Mouse (Mus musculus) ES-Bruce4 (cell line): ENCODE data around the gene Urgcp. TPM values are rescaled to one million over a fixed set of nuclear protein-coding genes. Genes with fewer than 3 reads are reported as not detected.

Experiments
- H3K27ac ChIP-seq: 2 replicates; pipeline ENCODE4 v1.5.1; 2012; ENCODE audit warnings: low read length, inconsistent platforms; ENCODE audit not compliant: insufficient read depth
- H3K27me3 ChIP-seq: 2 replicates; pipeline ENCODE4 v1.6.1; 2012; ENCODE audit warnings: mild to moderate bottlenecking, low read length, inconsistent platforms; ENCODE audit not compliant: control insufficient read depth, poor library complexity, insufficient read depth, severe bottlenecking
- H3K36me3 ChIP-seq: 2 replicates; pipeline ENCODE4 v1.6.1; 2012; ENCODE audit warnings: inconsistent platforms, mild to moderate bottlenecking, low read length, moderate library complexity; ENCODE audit not compliant: control insufficient read depth, poor library complexity, insufficient read depth, severe bottlenecking
- H3K4me1 ChIP-seq: one replicate; pipeline ENCODE4 v1.8.1; 2011; ENCODE audit warnings: low read length; ENCODE audit not compliant: control insufficient read depth, insufficient read depth
- H3K4me3 ChIP-seq: 2 replicates; pipeline ENCODE4 v1.5.1; 2011; ENCODE audit warnings: low read depth, mild to moderate bottlenecking, low read length
- H3K9ac ChIP-seq: 2 replicates; pipeline ENCODE4 v1.6.1; 2012; ENCODE audit warnings: low read depth, mild to moderate bottlenecking, inconsistent platforms; ENCODE audit not compliant: poor library complexity, severe bottlenecking
- H3K9me3 ChIP-seq: replicated peaks from 2 replicates; pipeline ENCODE4 v1.6.1; 2012; ENCODE audit warnings: mild to moderate bottlenecking, low read length, inconsistent platforms; ENCODE audit not compliant: control insufficient read depth, poor library complexity, insufficient read depth, severe bottlenecking
- CTCF ChIP-seq: IDR thresholded peaks from one replicate; pipeline ENCODE4 v1.8.1; 2011; ENCODE audit warnings: low read depth, low read length
- EP300 ChIP-seq: IDR thresholded peaks from 2 replicates; pipeline ENCODE4 v1.6.1; 2011; ENCODE audit warnings: low read depth, low read length; ENCODE audit not compliant: insufficient read depth
- POLR2A ChIP-seq: IDR thresholded peaks from one replicate; pipeline ENCODE4 v1.8.1; 2011; ENCODE audit warnings: low read length; ENCODE audit not compliant: insufficient read depth
- polyA plus RNA-seq: library from polyadenylated mRNA; stranded (reverse); fragments of >200 nt; gene quantifications from 2 replicates; pipeline ENCODE4 v1.2.4, GENCODE M21; 2011; ENCODE audit warnings: low read depth; ENCODE audit not compliant: missing spikeins, insufficient read depth, insufficient read length

Urgcp gene
- polyA plus RNA-seq, 1 experiment, result 10.6 TPM

- TF ChIP-seq EP300, result 0 out of 2 replicates have a peak, but pooled peaks have one; percentile 5
- no peak for TF ChIP-seq POLR2A
- TF ChIP-seq CTCF, result peak; percentile 54
- no peak overlapping the region for H3K9ac ChIP-seq
- H3K4me1 ChIP-seq, result no peaks in the 10 kb centered on the region
- no peak overlapping the region; the same call in 1 of the 2 replicates for H3K27ac ChIP-seq
- no peak overlapping the region for H3K4me3 ChIP-seq
- no peaks in the 10 kb centered on the region for H3K27me3 ChIP-seq
- H3K36me3 ChIP-seq, result no peaks in the 10 kb centered on the region
- H3K9me3 ChIP-seq, result no peaks in the 10 kb centered on the region
These were observed 20.1 kb downstream of the Urgcp start for GRCm38 (mm10) chr11:5742106-5742505.

GRCm38 (mm10) chr11:5740965-5741627 is 21.1 kb downstream of the Urgcp start:
- peak; percentile 96 for TF ChIP-seq EP300
- no peak for TF ChIP-seq CTCF
- TF ChIP-seq POLR2A, result no peak
- Histone ChIP-seq H3K9ac (peak overlapping the region; percentile 91), H3K27me3 (no peaks in the 10 kb centered on the region), H3K27ac (no peak overlapping the region; the same call in none of the 2 replicates), H3K4me1 (no peaks in the 10 kb centered on the region), H3K4me3 (peak overlapping the region; percentile 72), H3K36me3 (no peaks in the 10 kb centered on the region), H3K9me3 (no peaks in the 10 kb centered on the region)

- Histone ChIP-seq H3K27me3 (no peaks in the 10 kb centered on the region), H3K4me3 (peak overlapping the region; percentile 72), H3K36me3 (no peaks in the 10 kb centered on the region), H3K9me3 (no peaks in the 10 kb centered on the region), H3K4me1 (no peaks in the 10 kb centered on the region), H3K9ac (peak overlapping the region; percentile 91), H3K27ac (no peak overlapping the region; the same call in 1 of the 2 replicates)
- TF ChIP-seq POLR2A (no peak), EP300 (no peak), CTCF (no peak)
These were observed 21.6 kb downstream of the Urgcp start for GRCm38 (mm10) chr11:5740599-5740964.

GRCm38 (mm10) chr11:5739846-5740245 is 22.3 kb downstream of the Urgcp start:
- H3K9ac ChIP-seq, result no peak overlapping the region
- no peaks in the 10 kb centered on the region for H3K27me3 ChIP-seq
- TF ChIP-seq CTCF (no peak), POLR2A (no peak), EP300 (no peak)
- H3K4me3 ChIP-seq, result peak overlapping the region; percentile 24
- no peak overlapping the region for H3K27ac ChIP-seq
- H3K9me3 ChIP-seq, result no peaks in the 10 kb centered on the region
- no peaks in the 10 kb centered on the region for H3K36me3 ChIP-seq
- H3K4me1 ChIP-seq, result no peaks in the 10 kb centered on the region

- H3K27me3 ChIP-seq, result no peaks in the 10 kb centered on the region
- H3K4me3 ChIP-seq, result no peak overlapping the region
- H3K36me3 ChIP-seq, result no peaks in the 10 kb centered on the region
- H3K27ac ChIP-seq, result no peak overlapping the region
- no peak for TF ChIP-seq EP300
- no peak for TF ChIP-seq CTCF
- no peak for TF ChIP-seq POLR2A
- H3K9ac ChIP-seq, result no peak overlapping the region
- no peaks in the 10 kb centered on the region for H3K4me1 ChIP-seq
- no peaks in the 10 kb centered on the region for H3K9me3 ChIP-seq
These were observed 23.1 kb downstream of the Urgcp start for GRCm38 (mm10) chr11:5738888-5739632.

GRCm38 (mm10) chr11:5737137-5737536 is 25.0 kb downstream of the Urgcp start:
- Histone ChIP-seq H3K9ac (no peak overlapping the region), H3K4me3 (no peak overlapping the region), H3K9me3 (no peaks in the 10 kb centered on the region), H3K27ac (no peak overlapping the region), H3K4me1 (no peaks in the 10 kb centered on the region), H3K27me3 (no peaks in the 10 kb centered on the region), H3K36me3 (no peaks in the 10 kb centered on the region)
- TF ChIP-seq POLR2A, result no peak
